Mouse (Mus musculus) layer of hippocampus, postnatal 25 days (tissue): ENCODE measurements around the gene Nfib. TPM values are rescaled to one million over a fixed set of nuclear protein-coding genes. Genes with fewer than 3 reads are reported as not detected.

Source experiments
- DNase-seq, 2 experiments: peaks; one replicate each; pipeline ENCODE4 v3.0.0; 2022; ENCODE audit warnings: mixed read lengths in 2 of 2, low spot score in 1 of 2; ENCODE audit errors: extremely low spot score in 1 of 2
- total RNA-seq, 2 experiments: library from RNA; stranded (reverse); gene quantifications; 2 replicates each; pipeline ENCODE4 v1.2.3; 2021

Nfib gene
- total RNA-seq, 2 experiments from 2014 or later, result 163 to 199 TPM

DNA sequence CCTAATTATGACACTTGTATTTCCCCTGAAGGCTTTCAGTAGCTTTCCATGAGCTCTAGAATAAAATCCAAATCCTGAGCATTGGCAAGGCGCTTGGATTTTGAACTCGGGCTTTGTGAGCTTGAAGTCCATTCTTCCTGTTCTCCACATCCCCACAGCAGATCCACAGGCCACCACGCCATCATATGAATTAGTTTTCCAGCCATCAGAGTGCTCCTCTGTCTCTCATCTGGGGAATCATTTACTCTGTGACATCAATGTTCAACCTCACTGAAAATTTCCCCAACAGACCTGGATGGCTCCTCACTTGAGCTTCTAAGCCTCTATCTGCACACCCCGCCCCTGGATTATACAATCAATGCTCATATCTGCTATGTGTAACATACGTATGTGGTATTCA is 262.1 kb downstream of the Nfib start:
- no peak for DNase-seq

GRCm38 (mm10) chr4:82443003-82443402 is 262.5 kb downstream of the Nfib start:
- no peak for DNase-seq

DNA sequence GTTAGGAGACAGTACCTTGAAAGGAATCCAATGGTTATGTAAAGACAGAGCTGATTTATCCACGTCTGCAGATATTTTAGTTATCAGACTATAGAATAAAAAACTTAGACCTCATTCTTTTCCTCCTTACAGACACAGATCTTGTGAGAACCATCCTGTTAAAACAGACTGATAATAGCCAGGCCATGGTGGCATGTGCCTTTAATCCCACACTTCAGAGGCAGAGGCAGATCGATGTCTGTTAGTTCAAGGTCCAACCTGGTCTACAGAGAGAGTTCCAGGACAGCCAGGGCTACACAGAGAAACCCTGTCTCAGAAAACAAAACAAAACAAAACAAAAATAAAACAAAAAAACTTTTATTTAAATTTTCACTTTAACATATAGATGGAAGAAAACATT is 264.9 kb downstream of the Nfib start:
- no peak for DNase-seq

DNA sequence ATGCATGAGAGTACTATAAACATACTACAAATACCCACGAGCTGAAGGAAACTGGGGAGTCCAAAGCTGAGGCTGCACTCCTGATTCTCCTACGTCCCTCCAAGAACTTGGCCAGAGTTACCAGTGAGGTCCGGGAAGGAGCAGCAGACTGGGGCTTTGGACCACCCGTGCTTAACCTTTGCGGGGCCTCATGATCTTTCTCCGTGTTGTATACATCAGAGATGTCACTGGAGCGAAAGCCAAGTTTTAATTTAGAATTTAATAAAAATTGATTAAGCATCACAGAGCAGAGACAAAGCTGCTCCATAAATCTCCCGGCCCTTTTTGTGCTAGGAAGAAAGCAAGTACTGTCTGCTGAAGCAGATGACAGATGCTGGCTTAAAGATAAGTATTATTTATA is 265.7 kb downstream of the Nfib start:
- DNase-seq, result no peak

GRCm38 (mm10) chr4:82438631-82439030 is 266.9 kb downstream of the Nfib start:
- DNase-seq, result no peak

DNA sequence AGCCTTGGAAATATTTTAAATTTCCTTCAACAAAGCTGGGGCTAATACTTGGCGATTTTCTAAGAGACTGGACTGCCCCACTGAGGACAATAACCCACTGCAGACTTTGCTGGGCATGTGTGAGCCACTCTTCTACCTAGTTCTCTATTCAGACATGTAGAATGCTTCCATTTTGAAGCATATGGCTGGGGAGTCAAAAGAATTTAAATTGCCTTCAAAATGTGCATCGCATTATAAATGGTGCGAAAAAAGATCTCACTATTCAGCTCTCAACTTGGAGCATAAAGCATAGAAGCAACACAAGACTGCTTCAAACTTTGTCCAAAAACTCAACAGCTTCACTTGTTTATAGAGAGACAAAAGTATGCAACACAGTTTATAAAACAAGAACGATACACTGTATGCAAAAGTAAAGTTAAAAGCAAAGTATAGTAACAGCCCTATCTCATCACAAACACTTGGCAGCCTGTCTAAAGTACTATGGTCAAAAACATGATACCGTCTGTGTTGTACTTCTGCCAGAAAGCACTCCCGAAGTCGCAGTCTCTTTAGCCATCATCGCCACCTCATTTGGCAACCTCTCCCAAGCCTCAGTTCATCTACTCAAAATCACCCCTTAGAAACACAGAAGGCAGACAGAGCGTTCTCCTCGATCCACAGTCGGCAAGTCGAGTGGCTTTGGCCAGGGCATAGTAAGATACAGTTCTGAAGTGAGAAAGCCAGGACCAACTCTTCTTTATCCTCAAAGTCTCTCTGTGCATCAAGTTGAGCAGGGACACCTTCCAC is 267.8 kb downstream of the Nfib start:
- no peak for DNase-seq

DNA sequence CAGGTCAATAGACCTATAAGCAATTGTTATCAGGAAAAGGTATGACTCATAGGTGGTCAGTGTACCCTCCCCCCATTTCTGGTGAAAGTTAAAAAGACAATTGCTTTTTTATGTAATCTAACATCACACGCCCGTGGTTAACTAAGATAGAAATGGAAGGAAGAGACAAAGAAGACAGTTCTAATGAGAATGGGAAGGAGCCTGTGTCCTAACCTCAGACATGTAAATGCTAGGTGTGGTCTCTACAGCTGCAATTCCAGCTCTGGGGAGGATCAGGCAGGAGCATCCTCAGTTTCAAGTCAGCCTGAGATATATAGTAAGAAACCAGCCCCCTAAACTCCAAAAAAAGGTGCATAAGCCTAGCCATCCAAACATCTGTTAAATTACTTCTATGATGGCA is 268.9 kb downstream of the Nfib start:
- DNase-seq, result no peak

GRCm38 (mm10) chr4:82435716-82436115 is 269.8 kb downstream of the Nfib start:
- no peak for DNase-seq

- no peak for DNase-seq
Observed at GRCm38 (mm10) chr4:82433926-82434705, 271.4 kb downstream of the Nfib start.

DNA sequence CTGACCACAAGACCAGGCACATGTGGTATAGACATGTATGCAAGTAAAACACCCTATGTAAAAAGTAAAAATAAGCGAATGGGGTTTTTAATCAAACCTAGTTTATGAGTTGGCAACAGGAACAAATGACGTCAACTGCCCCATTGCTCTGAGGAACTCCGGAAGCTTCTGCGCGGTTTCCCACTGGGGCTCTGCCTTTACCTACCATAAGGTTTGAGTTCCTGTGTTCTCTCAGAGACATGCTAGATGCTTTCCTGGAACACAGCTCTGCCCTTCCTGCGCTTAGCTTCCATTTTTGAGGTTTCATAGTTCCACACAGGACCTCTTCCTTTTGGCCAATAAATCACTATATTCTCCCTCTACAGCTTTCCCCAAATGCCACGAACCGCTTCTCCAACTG is 273.7 kb downstream of the Nfib start:
- no peak for DNase-seq

DNA sequence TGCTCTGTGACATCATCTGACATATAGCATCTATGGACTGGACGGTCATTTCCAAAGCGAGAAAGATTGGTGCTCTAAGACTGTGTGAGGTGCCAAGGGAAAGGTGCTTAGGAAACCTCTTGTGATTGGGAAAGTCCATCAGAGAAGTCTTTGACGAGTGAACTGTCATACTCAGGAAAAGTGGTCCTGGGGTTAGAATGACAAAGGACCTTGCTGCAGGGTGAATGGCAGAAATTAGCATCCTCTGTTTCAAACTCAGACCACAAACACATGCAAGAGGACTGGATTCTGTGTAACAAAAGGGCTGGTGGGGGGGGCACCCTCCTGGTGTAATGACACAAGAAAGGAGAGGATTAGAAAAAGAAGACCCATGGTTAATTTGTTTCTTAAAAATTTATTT is 274.7 kb downstream of the Nfib start:
- no peak for DNase-seq

GRCm38 (mm10) chr4:82426224-82426623 is 279.3 kb downstream of the Nfib start:
- DNase-seq, result no peak

GRCm38 (mm10) chr4:82418241-82418640 is 287.3 kb downstream of the Nfib start:
- no peak for DNase-seq

GRCm38 (mm10) chr4:82415817-82416216 is 289.7 kb downstream of the Nfib start:
- no peak for DNase-seq

- no peak for DNase-seq
Observed at GRCm38 (mm10) chr4:82412651-82413050, 292.9 kb downstream of the Nfib start.

- DNase-seq, result no peak
Observed at GRCm38 (mm10) chr4:82411965-82412364, 293.6 kb downstream of the Nfib start.

GRCm38 (mm10) chr4:82408463-82409404 is 296.8 kb downstream of the Nfib start:
- DNase-seq, result no peak

DNA sequence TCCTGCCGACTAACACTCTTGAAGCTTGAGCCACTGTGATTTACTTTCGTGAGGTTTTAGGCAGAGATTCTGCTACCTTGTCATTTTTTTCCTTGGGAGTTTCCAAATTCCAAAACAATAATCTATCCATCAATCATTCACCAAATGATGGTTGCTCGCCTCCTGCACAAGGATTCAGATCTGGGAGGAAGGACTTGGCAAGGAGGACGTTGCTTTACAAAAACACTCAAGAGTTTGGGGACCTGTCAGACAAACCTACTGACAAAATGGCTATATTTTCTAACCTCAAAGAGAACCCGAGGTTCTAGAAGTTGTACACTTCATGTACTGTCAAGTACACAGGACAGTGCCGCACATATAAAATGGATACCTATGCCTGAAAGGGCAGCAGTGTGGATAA is 299.0 kb downstream of the Nfib start:
- DNase-seq, result no peak

- DNase-seq, result no peak
Observed at GRCm38 (mm10) chr4:82405791-82406190, 299.8 kb downstream of the Nfib start.

DNA sequence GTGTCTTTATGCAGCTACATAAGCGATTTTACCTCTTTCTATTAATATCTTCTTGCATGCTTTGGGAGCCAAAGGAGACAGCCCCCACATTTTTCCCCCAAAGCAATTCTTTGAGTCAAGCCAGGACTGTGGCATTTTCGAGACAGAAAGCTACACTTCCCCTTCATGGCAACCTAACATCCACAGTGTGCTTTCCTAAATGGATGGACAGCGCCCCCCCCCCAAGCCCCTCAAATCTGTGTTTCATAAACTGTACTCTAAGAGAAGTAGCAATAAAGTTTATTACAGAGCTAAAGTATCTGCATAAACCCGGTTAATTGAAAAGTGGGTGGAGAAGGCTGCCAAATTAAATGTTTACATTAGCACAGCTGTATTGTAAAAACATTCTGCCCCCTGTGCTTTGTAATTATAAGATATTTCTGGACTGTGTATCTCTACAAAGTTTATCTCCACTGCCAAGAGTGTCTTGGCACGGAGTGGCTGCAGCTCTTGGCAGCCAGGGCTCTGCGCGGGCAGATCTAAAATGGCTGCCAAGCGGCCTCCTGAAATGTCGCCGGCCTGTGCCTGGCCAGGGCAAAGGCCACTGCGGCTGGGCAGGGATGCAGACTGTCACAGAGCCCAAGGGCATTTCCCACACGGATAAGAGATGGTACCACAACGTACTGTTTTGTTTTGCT is 301.4 kb downstream of the Nfib start:
- DNase-seq, result peak in 1 of 2 experiments; percentile 32
